Mouse (Mus musculus): ENCODE measurements around the gene Zdhhc8.

DNA sequence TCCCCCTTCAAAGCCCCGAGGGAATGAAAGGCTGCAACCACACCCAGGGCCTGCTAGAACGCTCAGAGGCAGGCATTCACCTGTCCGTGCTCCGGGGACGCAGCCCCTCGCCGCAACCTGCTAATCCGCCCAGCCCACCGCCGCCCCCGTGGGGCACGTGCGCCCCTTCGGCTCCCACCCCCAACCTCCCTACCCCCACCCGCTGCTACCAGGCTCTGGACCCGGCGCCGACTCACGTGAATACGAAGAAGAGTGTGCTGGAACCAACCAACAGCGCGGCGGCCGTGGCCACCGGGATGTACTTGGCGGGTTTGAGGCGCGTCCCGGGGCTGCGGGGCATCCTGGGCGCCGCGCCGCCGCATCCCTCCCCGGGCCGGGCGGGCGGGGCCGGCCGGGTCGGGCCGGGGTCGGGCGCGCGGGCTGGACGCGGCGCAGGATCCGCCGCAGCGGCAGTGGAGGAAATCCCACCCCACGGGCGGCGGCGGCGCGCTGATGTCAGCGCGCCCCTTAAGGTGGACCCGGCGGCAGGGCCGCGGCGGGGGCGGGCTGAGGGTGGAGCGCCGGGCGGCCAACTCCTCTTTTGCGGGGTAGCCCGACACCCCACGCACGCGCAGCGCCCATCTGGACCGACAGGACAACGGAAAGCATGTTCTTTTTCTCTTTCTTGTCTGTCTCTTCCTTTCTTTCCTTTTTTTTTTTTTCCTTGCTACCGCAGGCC lies at the start of gene Zdhhc8:
- TF ChIP-seq POLR2A (IDR thresholded peaks at IDR 0.05; ENCODE audit: low read depth, low read length) (no peak), CTCF (IDR thresholded peaks at IDR 0.05; ENCODE audit: extremely low read depth, insufficient read length, insufficient replicate concordance, low read depth, low read length) (no peak)

Measured in small intestine, adult 2 months (tissue).